In genomic region chr7:27673575-27674131, GRCm38 (mm10) we compare ENCODE assay signal across 9 mouse cellular contexts. TPM values are rescaled to one million over a fixed set of nuclear protein-coding genes. Genes with fewer than 3 reads are reported as not detected.
DNase-seq lines count a peak whose midpoint lies in the region; ATAC-seq lines count a peak whose summit lies in the region.
"Had no signal": no experiment of that assay in that cellular context is flagged by ENCODE, and none has a peak within 500 bp of the region (broad histone marks: within the 10 kb centered on the region; RNA-seq: fewer than 3 reads in every experiment).

No protein-coding gene starts in this region.

- H3K4me2 ChIP-seq in forebrain, embryonic 11.5 days (ENCODE audit: low read depth, low read length, severe bottlenecking), result peak overlapping the region; percentile 91
- H3K4me2 ChIP-seq in intestine, embryonic 14.5 days (ENCODE audit: low read length), result peak overlapping the region; percentile 99

- peak; percentile 47 for ATAC-seq in forebrain, embryonic 11.5 days (replicated peaks; ENCODE audit: low FRiP score)
- 0 out of 2 replicates have a peak, but pooled peaks have one; percentile 13 for ATAC-seq in intestine, embryonic 14.5 days (replicated peaks; ENCODE audit: low FRiP score, low TSS enrichment, low read depth)
- ATAC-seq in megakaryocyte, adult 5-6 weeks (ENCODE audit: poor library complexity, severe bottlenecking), result peak; percentile 47; the same call in 1 of the 2 replicates

- H3K4me3 ChIP-seq in forebrain, embryonic 11.5 days (ENCODE audit: low read depth, low read length), result peak overlapping the region; percentile 94
- H3K4me3 ChIP-seq in intestine, embryonic 14.5 days (ENCODE audit: low read depth, low read length), result peak overlapping the region; percentile 82

- H3K27ac ChIP-seq in forebrain, embryonic 11.5 days (ENCODE audit: low read depth, low read length), result no peak overlapping the region
- no peak overlapping the region for H3K27ac ChIP-seq in intestine, embryonic 14.5 days (ENCODE audit: low read depth)

- H3K9me3 ChIP-seq in forebrain, embryonic 11.5 days (ENCODE audit: control insufficient read depth, low read length), result no peaks in the 10 kb centered on the region
- no peaks in the 10 kb centered on the region for H3K9me3 ChIP-seq in intestine, embryonic 14.5 days (ENCODE audit: control insufficient read depth, low read length)

- H3K4me1 ChIP-seq in forebrain, embryonic 11.5 days (replicated peaks; ENCODE audit: control insufficient read depth, insufficient read depth, low read length), result peaks cover 17% of the 10 kb centered on the region; the same call in 1 of the 2 replicates
- H3K4me1 ChIP-seq in intestine, embryonic 14.5 days (replicated peaks; ENCODE audit: control insufficient read depth, insufficient read depth, low read length), result peaks cover 17% of the 10 kb centered on the region

- peaks cover 8% of the 10 kb centered on the region; the same call in 1 of the 2 replicates for H3K36me3 ChIP-seq in forebrain, embryonic 11.5 days (ENCODE audit: control insufficient read depth, insufficient read depth, low read length)
- peaks cover 6% of the 10 kb centered on the region; the same call in 1 of the 2 replicates for H3K36me3 ChIP-seq in intestine, embryonic 14.5 days (ENCODE audit: control insufficient read depth, insufficient read depth, low read length)

- no peaks in the 10 kb centered on the region for H3K27me3 ChIP-seq in forebrain, embryonic 11.5 days (ENCODE audit: control insufficient read depth, insufficient read depth, low read length)
- H3K27me3 ChIP-seq in intestine, embryonic 14.5 days (replicated peaks; ENCODE audit: control insufficient read depth, insufficient read depth, low read length), result no peaks in the 10 kb centered on the region
- H3K27me3 ChIP-seq: Patski had no signal

- WGBS in forebrain, embryonic 11.5 days, result 3% methylated on average over 34 of the region's 52 CpGs
- WGBS in intestine, embryonic 14.5 days, result under 1% methylated on average over 50 of the region's 52 CpGs

- peak overlapping the region; percentile 74 for H3K9ac ChIP-seq in forebrain, embryonic 11.5 days (ENCODE audit: low read length)
- H3K9ac ChIP-seq in intestine, embryonic 14.5 days (ENCODE audit: low read length), result peak overlapping the region; percentile 78

- peak; percentile 93 for DNase-seq in heart, adult 11 months
- DNase-seq in heart, adult 8-10 months (ENCODE audit: low spot score), result no peak
- peak; percentile 25 for DNase-seq in Muller cell, postnatal 12 days (ENCODE audit: inconsistent ontology term)
- DNase-seq in forebrain, embryonic 11.5 days (ENCODE audit: low spot score), result peak; percentile 66
- DNase-seq in intestine, embryonic 14.5 days (ENCODE audit: low spot score), result no peak
- peak; percentile 49 for DNase-seq in thymus, postnatal 14 days
- no peak for DNase-seq in frontal cortex, postnatal 36 days (ENCODE audit: low spot score in 2 of 2)

RNA-seq across cellular contexts. Expression of gene Map3k10, which starts 0.7 kb away (rescaled TPM):
- total RNA-seq in heart, adult 8-10 months (2022), result 10 to 100 TPM; 18.4 to 21.5 (median 20.8) TPM
- polyA plus RNA-seq in forebrain, embryonic 11.5 days (2014; fragmentation: Nextera tagmentation; extraction: Ambion mirVana), result 10.3 and 12.5 TPM in 2 replicates
- 6.3 and 7.0 TPM in 2 replicates for polyA plus RNA-seq in intestine, embryonic 14.5 days (2014; fragmentation: Nextera tagmentation; extraction: Ambion mirVana)
- 1.7 and 2.4 TPM in 2 replicates for total RNA-seq in megakaryocyte, adult 5-6 weeks (2015)
- total RNA-seq in megakaryocyte, adult 5-6 weeks (2017), result 2.3 and 4.3 TPM in 2 replicates

RNA-seq across cellular contexts. Expression of gene Zfp607b, which starts 15.5 kb away (rescaled TPM):
- total RNA-seq in heart, adult 8-10 months (2022), result 1 to 10 TPM in 1 of 4 experiments, under 1 TPM in 3; 0.56 to 1.9 (median 0.71) TPM
- 7.8 and 10.3 TPM in 2 replicates for polyA plus RNA-seq in forebrain, embryonic 11.5 days (2014; fragmentation: Nextera tagmentation; extraction: Ambion mirVana)
- polyA plus RNA-seq in intestine, embryonic 14.5 days (2014; fragmentation: Nextera tagmentation; extraction: Ambion mirVana), result 2.5 and 3.4 TPM in 2 replicates
- total RNA-seq in megakaryocyte, adult 5-6 weeks (2015), result 0.46 and 1.4 TPM in 2 replicates
- total RNA-seq in megakaryocyte, adult 5-6 weeks (2017), result 0.41 and 1.6 TPM in 2 replicates

RNA-seq across cellular contexts. Expression of gene Ttc9b, which starts 19.9 kb away (rescaled TPM):
- not detected for total RNA-seq in heart, adult 8-10 months (2022)
- polyA plus RNA-seq in forebrain, embryonic 11.5 days (2014; fragmentation: Nextera tagmentation; extraction: Ambion mirVana), result 12.6 and 13.9 TPM in 2 replicates
- polyA plus RNA-seq in intestine, embryonic 14.5 days (2014; fragmentation: Nextera tagmentation; extraction: Ambion mirVana), result 3.2 and 3.3 TPM in 2 replicates
- not detected in 2 replicates for total RNA-seq in megakaryocyte, adult 5-6 weeks (2015)
- total RNA-seq in megakaryocyte, adult 5-6 weeks (2017), result not detected in 2 replicates

RNA-seq across cellular contexts. Expression of gene Zfp60, which starts 57.5 kb away (rescaled TPM):
- 1 to 10 TPM; 8.0 to 9.5 (median 8.8) TPM for total RNA-seq in heart, adult 8-10 months (2022)
- 93.9 and 94.3 TPM in 2 replicates for polyA plus RNA-seq in forebrain, embryonic 11.5 days (2014; fragmentation: Nextera tagmentation; extraction: Ambion mirVana)
- 28.5 and 32.2 TPM in 2 replicates for polyA plus RNA-seq in intestine, embryonic 14.5 days (2014; fragmentation: Nextera tagmentation; extraction: Ambion mirVana)
- 4.6 and 5.1 TPM in 2 replicates for total RNA-seq in megakaryocyte, adult 5-6 weeks (2015)
- 3.3 and 4.3 TPM in 2 replicates for total RNA-seq in megakaryocyte, adult 5-6 weeks (2017)

Comparison
In these comparisons a context has a peak if more than half of its experiments do, and no peak if none do; other contexts are left out.
1. DNase-seq: peak in heart, adult 11 months (single experiment), Muller cell, postnatal 12 days (single experiment), forebrain, embryonic 11.5 days (single experiment) and thymus, postnatal 14 days (single experiment); none in heart, adult 8-10 months (single experiment), intestine, embryonic 14.5 days (single experiment) and frontal cortex, postnatal 36 days (0 of 2).
2. Peak in every context shown above with its lines, with median percentiles within 50 percentile points of each other: ATAC-seq.